Mouse (Mus musculus): ENCODE data around the gene Psenen.

Psenen gene

GRCm38 (mm10) chr7:30588676-30589434 is 25.4 kb upstream of the Psenen start, which contains the start of gene Kmt2b:
TSS of gene Kmt2b (minus strand) at chr7:30588726.
- DNase-seq, result peak; percentile 94

DNA sequence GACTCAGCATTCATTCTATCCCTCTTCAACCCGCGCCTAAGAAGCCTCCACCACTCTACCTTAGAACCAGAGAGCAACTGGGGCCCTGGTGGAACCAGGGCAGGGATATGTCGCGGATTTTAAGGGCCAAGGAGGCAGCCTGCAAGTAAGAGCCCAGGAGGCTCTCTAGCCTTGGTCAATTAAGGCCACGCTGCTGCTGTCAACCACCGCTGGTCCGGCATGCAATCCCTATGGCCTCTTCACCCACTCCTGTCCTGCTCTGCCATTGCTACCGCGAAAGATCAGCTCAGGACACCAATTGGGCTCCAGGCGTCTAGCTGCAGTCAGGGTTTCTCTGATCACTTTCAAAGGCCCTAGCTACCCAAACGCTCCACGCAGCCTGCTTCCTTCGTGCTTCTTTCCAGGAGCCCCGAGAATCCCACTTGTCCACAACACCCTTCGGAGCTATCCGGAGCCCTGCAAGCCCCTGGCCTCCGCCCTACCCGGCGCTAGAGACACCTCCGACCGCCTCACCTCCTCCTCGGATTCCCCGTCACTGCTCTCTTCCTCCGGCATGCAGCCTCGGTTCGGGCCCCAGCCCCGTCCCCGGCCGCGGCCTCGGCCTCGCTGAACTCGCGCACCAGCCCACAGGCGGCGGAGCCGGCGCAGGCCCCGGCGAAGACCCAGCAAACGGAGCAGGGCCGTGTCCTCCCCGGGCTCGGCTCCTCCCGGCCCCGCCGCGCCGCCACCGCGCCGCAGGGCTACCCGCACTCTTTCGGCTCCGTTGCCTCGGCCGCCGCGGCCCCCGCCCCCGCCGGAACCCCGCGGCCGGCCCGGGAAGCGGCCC is 24.6 kb upstream of the Psenen start:
- DNase-seq, result no peak

- no peak for DNase-seq
These were observed 23.1 kb upstream of the Psenen start for GRCm38 (mm10) chr7:30586455-30587020.

GRCm38 (mm10) chr7:30585170-30585569 is 21.7 kb upstream of the Psenen start:
- DNase-seq, result no peak

- no peak for DNase-seq
These were observed 20.9 kb upstream of the Psenen start for GRCm38 (mm10) chr7:30584339-30584738.

DNA sequence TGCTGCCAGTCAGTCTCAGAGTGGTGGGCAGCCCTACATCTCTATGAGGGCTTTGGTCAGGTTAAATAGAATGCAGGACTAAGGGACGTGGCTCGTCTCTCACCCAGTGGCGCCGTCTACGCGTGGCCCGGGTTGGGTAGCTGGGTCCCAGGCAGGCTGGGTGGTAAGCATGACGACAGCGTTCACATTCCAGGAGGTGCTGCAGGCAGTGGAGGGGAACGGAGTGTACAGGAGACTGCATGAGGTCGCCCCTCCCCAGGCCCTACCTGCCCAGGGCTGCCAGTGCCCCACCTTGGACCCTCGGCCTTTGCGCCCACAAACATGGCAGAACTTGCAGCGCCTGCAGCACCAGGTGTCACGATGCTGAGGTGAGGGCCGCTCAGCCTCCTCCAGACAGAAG is 18.1 kb upstream of the Psenen start:
- no peak for DNase-seq

DNA sequence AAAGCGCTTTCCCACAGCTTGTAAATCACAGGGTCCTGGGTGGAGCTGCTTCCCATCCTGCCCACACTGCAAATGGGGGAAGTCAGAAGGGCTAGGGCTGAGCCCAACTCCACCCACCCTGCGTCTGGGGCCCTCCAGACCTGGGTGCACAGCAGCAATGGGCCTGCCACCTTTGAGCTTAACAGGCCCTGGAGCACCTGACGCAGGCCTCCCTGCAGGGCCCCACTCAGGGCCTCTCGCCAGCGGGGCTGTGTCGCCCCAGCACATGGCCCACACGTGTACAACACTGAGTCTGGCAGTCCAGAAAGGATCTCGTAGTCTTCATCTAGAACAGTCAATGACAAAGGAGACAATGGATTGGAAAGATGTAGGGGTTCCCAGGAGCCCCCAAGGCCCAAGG is 16.5 kb upstream of the Psenen start:
- DNase-seq, result no peak

DNA sequence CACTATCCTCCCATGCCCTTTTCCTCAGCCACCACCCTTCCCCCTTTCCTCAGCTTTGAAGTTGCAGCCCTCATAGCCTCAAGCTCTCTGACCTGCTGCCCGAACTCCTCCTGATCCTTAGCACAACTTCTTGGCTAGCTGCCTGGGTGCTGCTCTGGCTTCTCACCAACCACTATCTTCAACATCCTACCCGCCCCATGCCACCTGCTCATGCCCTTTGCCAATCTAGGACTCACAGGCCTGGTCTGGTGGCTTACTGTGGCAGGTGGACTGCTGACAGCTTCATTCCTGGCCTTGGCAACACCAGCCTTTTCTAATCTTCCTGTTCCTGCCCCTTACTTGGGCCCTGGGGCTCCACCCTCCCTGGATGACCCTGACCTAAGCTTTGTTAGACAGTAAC is 9.5 kb upstream of the Psenen start:
- DNase-seq, result no peak

GRCm38 (mm10) chr7:30572389-30572788 is 9.0 kb upstream of the Psenen start:
- no peak for DNase-seq

DNA sequence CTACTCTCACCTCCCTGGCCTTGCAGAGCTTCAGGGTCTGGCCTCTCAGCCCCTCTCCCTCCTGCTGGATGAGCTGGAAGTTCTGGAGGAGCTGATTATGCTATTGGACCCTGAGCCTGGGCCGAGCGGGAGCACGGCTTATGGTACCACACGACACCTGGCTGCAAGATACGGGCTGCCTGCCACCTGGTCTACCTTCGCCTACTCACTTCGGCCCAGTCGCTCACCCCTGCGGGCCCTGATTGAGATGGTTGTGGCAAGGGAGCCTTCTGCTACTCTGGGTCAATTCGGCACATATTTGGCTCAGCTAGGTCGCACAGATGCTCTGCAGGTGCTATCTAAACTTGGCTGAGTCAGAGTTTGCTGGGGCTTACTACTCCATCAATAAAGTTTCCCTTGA is 4.1 kb upstream of the Psenen start:
- no peak for DNase-seq

DNA sequence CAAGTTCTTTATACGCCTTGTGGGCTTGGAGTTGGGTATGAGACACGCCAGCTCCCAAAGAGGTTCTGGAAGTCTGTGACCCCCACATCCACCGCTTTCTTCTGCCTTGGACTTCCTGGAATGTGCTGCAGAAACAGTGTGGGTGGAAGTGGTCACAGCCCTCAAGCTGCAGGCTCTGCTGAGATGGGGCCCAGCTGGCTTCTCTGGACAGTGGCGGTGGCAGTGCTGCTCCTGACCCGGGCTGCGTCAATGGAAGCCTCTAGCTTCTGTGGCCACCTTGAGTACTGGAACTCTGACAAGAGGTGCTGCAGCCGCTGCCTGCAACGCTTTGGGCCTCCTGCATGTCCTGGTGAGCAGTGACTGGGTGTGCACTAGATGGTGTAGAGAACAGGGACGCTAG is 2.6 kb upstream of the Psenen start:
- no peak for DNase-seq

GRCm38 (mm10) chr7:30564970-30565571 is 1.6 kb upstream of the Psenen start, which contains the start of gene Igflr1:
TSS of gene Igflr1 (plus strand) at chr7:30565427.
- DNase-seq, result no peak

GRCm38 (mm10) chr7:30563906-30564280 is 466 bp upstream of the Psenen start:
- peak; percentile 66 for DNase-seq

- DNase-seq, result no peak
These were observed 806 bp downstream of the Psenen start for GRCm38 (mm10) chr7:30562526-30563116.

DNA sequence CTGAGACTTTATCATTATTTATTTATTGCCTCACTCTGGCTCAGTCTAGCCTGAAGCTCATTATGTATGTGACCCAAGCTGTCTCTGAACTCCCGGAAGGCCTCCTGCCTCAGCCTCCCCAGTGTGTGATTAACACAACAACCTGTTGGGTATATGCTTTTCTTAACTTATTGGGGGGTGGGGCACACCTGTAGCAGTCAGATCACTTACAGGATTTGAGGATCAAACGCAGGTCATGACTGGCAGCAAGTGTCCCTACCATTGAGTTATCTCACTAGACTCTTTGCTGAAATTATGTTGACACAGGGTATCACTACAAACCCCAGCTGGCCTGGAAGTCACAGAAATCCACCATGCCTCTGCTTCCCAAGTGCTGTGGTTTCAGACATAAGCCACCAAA is 3.1 kb downstream of the Psenen start:
- DNase-seq, result no peak

DNA sequence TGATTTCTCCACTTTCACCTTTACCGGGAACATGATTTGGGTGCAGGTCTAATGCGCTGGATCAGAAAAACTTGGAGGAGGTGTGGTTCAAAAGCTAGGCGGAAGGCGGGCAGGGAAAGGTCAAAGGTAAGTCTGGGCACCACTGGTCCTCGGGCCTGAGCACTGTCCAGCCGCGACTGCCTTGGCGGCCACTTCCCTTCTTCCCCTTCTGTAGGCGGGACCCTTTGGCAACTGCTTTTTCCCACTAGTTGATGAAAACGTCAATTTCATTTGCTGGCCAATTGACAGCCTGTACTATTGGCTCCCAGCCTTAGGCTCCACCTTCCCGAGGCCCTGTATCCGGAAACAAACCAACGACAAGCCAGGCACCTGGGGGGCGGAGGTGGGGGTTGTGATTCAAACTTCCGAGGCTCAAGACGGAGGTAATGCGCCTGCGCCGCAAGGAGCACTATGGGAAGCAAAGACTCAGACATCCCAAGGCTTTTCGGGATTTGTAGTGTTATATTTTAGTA is 3.9 kb downstream of the Psenen start, which contains the start of gene Lin37:
Lin37 (minus strand) TSS at position 396 of the 512 bp plus-strand sequence.
- DNase-seq, result peak; percentile 94

GRCm38 (mm10) chr7:30558656-30559442 is 4.6 kb downstream of the Psenen start:
- no peak for DNase-seq

- no peak for DNase-seq
These were observed 5.4 kb downstream of the Psenen start for GRCm38 (mm10) chr7:30557901-30558514.

- peak; percentile 41 for DNase-seq
These were observed 6.4 kb downstream of the Psenen start for GRCm38 (mm10) chr7:30556894-30557536.

- DNase-seq, result no peak
These were observed 9.4 kb downstream of the Psenen start for GRCm38 (mm10) chr7:30553810-30554584.

Measured in thymus, postnatal 25 days (tissue).